Mouse (Mus musculus): ENCODE measurements around the gene Rpl26. TPM values are rescaled to one million over a fixed set of nuclear protein-coding genes. Genes with fewer than 3 reads are reported as not detected.
A peak's percentile ranks its signal among the peaks of the same experiment; 100 is the strongest.

Rpl26 gene
- 100 to 1,000 TPM; 896 to 908 TPM for total RNA-seq (2021)

GRCm38 (mm10) chr11:68901351-68902046, at the start of gene Rpl26:
Gene Rpl26 (plus strand): TSS chr11:68901583.
- peak; percentile 99 for DNase-seq

GRCm38 (mm10) chr11:68851644-68852485, 49.5 kb upstream of the Rpl26 start:
- DNase-seq, result no peak

- DNase-seq, result peak; percentile 81
Measured at GRCm38 (mm10) chr11:68852486-68852901, 48.9 kb upstream of the Rpl26 start.

- DNase-seq, result peak; percentile 100
Measured at GRCm38 (mm10) chr11:68852932-68853409, 48.4 kb upstream of the Rpl26 start.

- peak; percentile 54 for DNase-seq
Measured at GRCm38 (mm10) chr11:68853611-68854401, 47.6 kb upstream of the Rpl26 start.

GRCm38 (mm10) chr11:68854621-68855020, 46.8 kb upstream of the Rpl26 start:
- DNase-seq, result no peak

- no peak for DNase-seq
Measured at GRCm38 (mm10) chr11:68857329-68857728, 44.1 kb upstream of the Rpl26 start.

- DNase-seq, result no peak
Measured at GRCm38 (mm10) chr11:68859943-68860593, 41.3 kb upstream of the Rpl26 start.

- DNase-seq, result no peak
Measured at GRCm38 (mm10) chr11:68862260-68862659, 39.1 kb upstream of the Rpl26 start.

GRCm38 (mm10) chr11:68863631-68864091, 37.7 kb upstream of the Rpl26 start:
- DNase-seq, result no peak

GRCm38 (mm10) chr11:68864544-68865189, 36.7 kb upstream of the Rpl26 start:
- peak; percentile 88 for DNase-seq

- no peak for DNase-seq
Measured at GRCm38 (mm10) chr11:68871277-68871676, 30.1 kb upstream of the Rpl26 start.

GRCm38 (mm10) chr11:68871748-68872147, 29.6 kb upstream of the Rpl26 start, which contains the start of gene Ndel1:
Gene Ndel1 (minus strand): TSS chr11:68871858.
- peak; percentile 44 for DNase-seq

- DNase-seq, result peak; percentile 80
Measured at GRCm38 (mm10) chr11:68874841-68875240, 26.5 kb upstream of the Rpl26 start.

GRCm38 (mm10) chr11:68878811-68879210, 22.6 kb upstream of the Rpl26 start:
- no peak for DNase-seq

GRCm38 (mm10) chr11:68882107-68882506, 19.3 kb upstream of the Rpl26 start:
- DNase-seq, result no peak

GRCm38 (mm10) chr11:68883843-68884242, 17.5 kb upstream of the Rpl26 start:
- no peak for DNase-seq

GRCm38 (mm10) chr11:68884368-68884767, 17.0 kb upstream of the Rpl26 start:
- no peak for DNase-seq

- DNase-seq, result no peak
Measured at GRCm38 (mm10) chr11:68886091-68886490, 15.3 kb upstream of the Rpl26 start.

GRCm38 (mm10) chr11:68888253-68888652, 13.1 kb upstream of the Rpl26 start, which contains the start of gene Rnf222:
Gene Rnf222 (plus strand): TSS chr11:68888553.
- no peak for DNase-seq

- no peak for DNase-seq
Measured at GRCm38 (mm10) chr11:68888653-68889052, 12.7 kb upstream of the Rpl26 start.
